Mouse (Mus musculus) kidney, postnatal 25 days (tissue): ENCODE data around the gene Pdk4.

Experiments used
- DNase-seq, 2 experiments: peaks; one replicate each; pipeline ENCODE4 v3.0.0; 2021; ENCODE audit warnings: mixed read lengths in 2 of 2

Gene Pdk4

GRCm38 (mm10) chr6:5444331-5444898 is 51.7 kb downstream of the Pdk4 start:
- DNase-seq, result no peak

- DNase-seq, result peak in 1 of 2 experiments; percentile 59
Measured at GRCm38 (mm10) chr6:5443104-5443863, 52.8 kb downstream of the Pdk4 start.

GRCm38 (mm10) chr6:5442316-5443085 is 53.6 kb downstream of the Pdk4 start:
- DNase-seq, result peak in 1 of 2 experiments; percentile 55

GRCm38 (mm10) chr6:5441221-5441620 is 54.9 kb downstream of the Pdk4 start:
- no peak for DNase-seq

GRCm38 (mm10) chr6:5437757-5438156 is 58.4 kb downstream of the Pdk4 start:
- peak in 1 of 2 experiments; percentile 35 for DNase-seq

- DNase-seq, result no peak
Measured at GRCm38 (mm10) chr6:5433887-5434286, 62.2 kb downstream of the Pdk4 start.
